Mouse (Mus musculus) midbrain, embryonic 12.5 days (tissue): ENCODE results near the gene Aknad1. TPM values are rescaled to one million over a fixed set of nuclear protein-coding genes. Genes with fewer than 3 reads are reported as not detected.

ENCODE experiments used
- ATAC-seq: fragments of 200-750 bp; cut with Nextera tagmentation; 2 replicates; pipeline ENCODE4 v1.8.0; 2017; ENCODE audit warnings: low read depth, moderate TSS enrichment, moderate library complexity; ENCODE audit not compliant: low FRiP score
- H3K27ac ChIP-seq: fragments of 300-500 bp; sonication (generic); replicated peaks from 2 replicates; pipeline ENCODE4 v1.5.1; 2016; ENCODE audit warnings: mild to moderate bottlenecking
- H3K27me3 ChIP-seq: fragments of 300-500 bp; sonication (generic); 2 replicates; pipeline ENCODE4 v1.6.1; 2016; ENCODE audit warnings: mild to moderate bottlenecking
- H3K36me3 ChIP-seq: fragments of 300-500 bp; sonication (generic); 2 replicates; pipeline ENCODE4 v1.6.1; 2016
- H3K4me1 ChIP-seq: fragments of 300-500 bp; sonication (generic); 2 replicates; pipeline ENCODE4 v1.6.1; 2016
- H3K4me2 ChIP-seq: fragments of 300-500 bp; sonication (generic); replicated peaks from 2 replicates; pipeline ENCODE4 v1.6.1; 2016; ENCODE audit warnings: mild to moderate bottlenecking, moderate library complexity
- H3K4me3 ChIP-seq: fragments of 300-500 bp; sonication (generic); 2 replicates; pipeline ENCODE4 v1.5.1; 2016; ENCODE audit warnings: mild to moderate bottlenecking
- H3K9ac ChIP-seq: fragments of 300-500 bp; sonication (generic); replicated peaks from 2 replicates; pipeline ENCODE4 v1.6.1; 2016; ENCODE audit warnings: mild to moderate bottlenecking, moderate library complexity
- H3K9me3 ChIP-seq: fragments of 300-500 bp; sonication (generic); 2 replicates; pipeline ENCODE4 v1.6.1; 2016; ENCODE audit warnings: mild to moderate bottlenecking
- WGBS: fragments of 180-500 bp; shearing (Covaris S2); methylation state at CpG from one replicate; pipeline ENCODE4 v1.1.7; 2016; 5-methylcytosine and 5-hydroxymethylcytosine counted together
- polyA plus RNA-seq: library from polyadenylated mRNA; unstranded; fragments of >200 nt; fragmentation: Nextera tagmentation; extraction: Ambion mirVana; gene quantifications from 2 replicates; pipeline ENCODE4 v1.2.1, GENCODE M21; 2016

The Aknad1 gene
- polyA plus RNA-seq, 1 experiment from 2014 or later, result 0.13 TPM

GRCm38 (mm10) chr3:108772211-108772610, 32.8 kb downstream of the Aknad1 start:
- H3K4me3 ChIP-seq, result no peak overlapping the region
- H3K4me1 ChIP-seq, result 0 out of 2 replicates have a peak, but pooled peaks cover 3% of the 10 kb centered on the region
- 86% methylated on average over 13 of the region's 13 CpGs for WGBS
- no peaks in the 10 kb centered on the region for H3K9me3 ChIP-seq
- H3K27me3 ChIP-seq, result no peaks in the 10 kb centered on the region
- H3K9ac ChIP-seq, result no peak overlapping the region
- no peak overlapping the region for H3K27ac ChIP-seq
- H3K36me3 ChIP-seq, result no peaks in the 10 kb centered on the region
- no peak overlapping the region for H3K4me2 ChIP-seq
- no peak for ATAC-seq

GRCm38 (mm10) chr3:108772811-108773210, 33.4 kb downstream of the Aknad1 start:
- WGBS, result 90% methylated on average over 3 of the region's 3 CpGs
- no peak for ATAC-seq
- no peak overlapping the region for H3K9ac ChIP-seq
- H3K4me2 ChIP-seq, result no peak overlapping the region
- no peak overlapping the region for H3K27ac ChIP-seq
- H3K4me1 ChIP-seq, result 0 out of 2 replicates have a peak, but pooled peaks cover 3% of the 10 kb centered on the region
- H3K4me3 ChIP-seq, result no peak overlapping the region
- H3K9me3 ChIP-seq, result no peaks in the 10 kb centered on the region
- no peaks in the 10 kb centered on the region for H3K27me3 ChIP-seq
- no peaks in the 10 kb centered on the region for H3K36me3 ChIP-seq

GRCm38 (mm10) chr3:108778761-108779540, 39.5 kb downstream of the Aknad1 start:
- no peak for ATAC-seq
- 77% methylated on average over 4 of the region's 4 CpGs for WGBS
- H3K4me1 ChIP-seq, result no peaks in the 10 kb centered on the region

GRCm38 (mm10) chr3:108781238-108781883, 41.9 kb downstream of the Aknad1 start:
- no peaks in the 10 kb centered on the region for H3K36me3 ChIP-seq
- H3K9ac ChIP-seq, result no peak overlapping the region
- no peaks in the 10 kb centered on the region for H3K4me1 ChIP-seq
- H3K27ac ChIP-seq, result no peak overlapping the region
- no peak overlapping the region for H3K4me2 ChIP-seq
- WGBS, result 61% methylated on average over 10 of the region's 10 CpGs
- H3K9me3 ChIP-seq, result peaks cover 7% of the 10 kb centered on the region
- H3K4me3 ChIP-seq, result no peak overlapping the region
- no peaks in the 10 kb centered on the region for H3K27me3 ChIP-seq
- peak; percentile 54; the same call in 1 of the 2 replicates for ATAC-seq

More at GRCm38 (mm10) chr3:108778761-108779540, 39.5 kb downstream of the Aknad1 start:
- Histone ChIP-seq H3K27ac (no peak overlapping the region), H3K4me3 (no peak overlapping the region), H3K9me3 (no peaks in the 10 kb centered on the region), H3K9ac (no peak overlapping the region), H3K36me3 (no peaks in the 10 kb centered on the region), H3K4me2 (no peak overlapping the region), H3K27me3 (no peaks in the 10 kb centered on the region)

- Histone ChIP-seq H3K27ac (no peak overlapping the region), H3K9me3 (peaks cover 7% of the 10 kb centered on the region), H3K4me1 (no peaks in the 10 kb centered on the region), H3K4me3 (no peak overlapping the region), H3K9ac (no peak overlapping the region), H3K27me3 (no peaks in the 10 kb centered on the region), H3K36me3 (no peaks in the 10 kb centered on the region), H3K4me2 (no peak overlapping the region)
- ATAC-seq, result no peak
- 81% methylated on average over 5 of the region's 5 CpGs for WGBS
Measured at GRCm38 (mm10) chr3:108781884-108782270, 42.4 kb downstream of the Aknad1 start.

GRCm38 (mm10) chr3:108782364-108782895, 43.0 kb downstream of the Aknad1 start:
- no peak overlapping the region for H3K4me3 ChIP-seq
- no peak overlapping the region for H3K4me2 ChIP-seq
- H3K36me3 ChIP-seq, result no peaks in the 10 kb centered on the region
- no peak overlapping the region for H3K9ac ChIP-seq
- no peak for ATAC-seq
- no peaks in the 10 kb centered on the region for H3K27me3 ChIP-seq
- no peak overlapping the region for H3K27ac ChIP-seq
- 76% methylated on average over 6 of the region's 6 CpGs for WGBS
- H3K4me1 ChIP-seq, result no peaks in the 10 kb centered on the region
- peaks cover 7% of the 10 kb centered on the region for H3K9me3 ChIP-seq

- ATAC-seq, result no peak
- no peaks in the 10 kb centered on the region for H3K36me3 ChIP-seq
- H3K9me3 ChIP-seq, result peaks cover 7% of the 10 kb centered on the region
- 71% methylated on average over 6 of the region's 6 CpGs for WGBS
- no peak overlapping the region for H3K27ac ChIP-seq
- H3K4me2 ChIP-seq, result no peak overlapping the region
- H3K4me3 ChIP-seq, result no peak overlapping the region
- no peaks in the 10 kb centered on the region for H3K27me3 ChIP-seq
- H3K9ac ChIP-seq, result no peak overlapping the region
- no peaks in the 10 kb centered on the region for H3K4me1 ChIP-seq
Measured at GRCm38 (mm10) chr3:108786520-108786919, 47.1 kb downstream of the Aknad1 start.

GRCm38 (mm10) chr3:108787754-108788454, 48.4 kb downstream of the Aknad1 start:
- H3K36me3 ChIP-seq, result 0 out of 2 replicates have a peak, but pooled peaks cover 4% of the 10 kb centered on the region
- no peaks in the 10 kb centered on the region for H3K27me3 ChIP-seq
- peaks cover 7% of the 10 kb centered on the region for H3K9me3 ChIP-seq
- WGBS, result 76% methylated on average over 12 of the region's 12 CpGs
- H3K27ac ChIP-seq, result no peak overlapping the region
- H3K4me1 ChIP-seq, result no peaks in the 10 kb centered on the region
- H3K4me3 ChIP-seq, result no peak overlapping the region
- no peak overlapping the region for H3K4me2 ChIP-seq
- H3K9ac ChIP-seq, result no peak overlapping the region
- ATAC-seq, result no peak

- H3K4me1 ChIP-seq, result no peaks in the 10 kb centered on the region
- H3K4me3 ChIP-seq, result no peak overlapping the region
- no peak for ATAC-seq
- H3K9me3 ChIP-seq, result peaks cover 7% of the 10 kb centered on the region
- H3K4me2 ChIP-seq, result no peak overlapping the region
- no peak overlapping the region for H3K27ac ChIP-seq
- WGBS, result 92% methylated on average over 4 of the region's 4 CpGs
- H3K27me3 ChIP-seq, result no peaks in the 10 kb centered on the region
- H3K9ac ChIP-seq, result no peak overlapping the region
- 0 out of 2 replicates have a peak, but pooled peaks cover 4% of the 10 kb centered on the region for H3K36me3 ChIP-seq
Measured at GRCm38 (mm10) chr3:108788455-108788794, 49.0 kb downstream of the Aknad1 start.

- H3K4me3 ChIP-seq, result no peak overlapping the region
- H3K4me2 ChIP-seq, result no peak overlapping the region
- peaks cover 7% of the 10 kb centered on the region for H3K9me3 ChIP-seq
- H3K27me3 ChIP-seq, result no peaks in the 10 kb centered on the region
- H3K9ac ChIP-seq, result no peak overlapping the region
- no peak overlapping the region for H3K27ac ChIP-seq
- WGBS, result 86% methylated on average over 5 of the region's 5 CpGs
- 0 out of 2 replicates have a peak, but pooled peaks cover 4% of the 10 kb centered on the region for H3K36me3 ChIP-seq
- ATAC-seq, result no peak
- H3K4me1 ChIP-seq, result no peaks in the 10 kb centered on the region
Measured at GRCm38 (mm10) chr3:108789299-108789698, 49.8 kb downstream of the Aknad1 start.

- H3K4me2 ChIP-seq, result no peak overlapping the region
- H3K9me3 ChIP-seq, result no peaks in the 10 kb centered on the region
- no peak overlapping the region for H3K4me3 ChIP-seq
- no peaks in the 10 kb centered on the region for H3K27me3 ChIP-seq
- H3K27ac ChIP-seq, result no peak overlapping the region
- H3K9ac ChIP-seq, result no peak overlapping the region
- H3K36me3 ChIP-seq, result 0 out of 2 replicates have a peak, but pooled peaks cover 4% of the 10 kb centered on the region
- no peak for ATAC-seq
- no peaks in the 10 kb centered on the region for H3K4me1 ChIP-seq
- 97% methylated on average over 3 of the region's 3 CpGs for WGBS
Measured at GRCm38 (mm10) chr3:108790499-108790898, 51.0 kb downstream of the Aknad1 start.
